Mouse (Mus musculus) midbrain, embryonic 12.5 days (tissue): ENCODE data around the gene Tbc1d8b. TPM values are rescaled to one million over a fixed set of nuclear protein-coding genes. Genes with fewer than 3 reads are reported as not detected.
"Not testable (repeated sequence)": the region's sequence is repeated elsewhere in the genome, so short reads cannot be mapped to it uniquely, and the experiment has no call there.

Experiments
- ATAC-seq: fragments of 200-750 bp; cut with Nextera tagmentation; 2 replicates; pipeline ENCODE4 v1.8.0; 2017; ENCODE audit warnings: low read depth, moderate TSS enrichment, moderate library complexity; ENCODE audit not compliant: low FRiP score
- H3K27ac ChIP-seq: fragments of 300-500 bp; sonication (generic); replicated peaks from 2 replicates; pipeline ENCODE4 v1.5.1; 2016; ENCODE audit warnings: mild to moderate bottlenecking
- H3K27me3 ChIP-seq: fragments of 300-500 bp; sonication (generic); 2 replicates; pipeline ENCODE4 v1.6.1; 2016; ENCODE audit warnings: mild to moderate bottlenecking
- H3K36me3 ChIP-seq: fragments of 300-500 bp; sonication (generic); 2 replicates; pipeline ENCODE4 v1.6.1; 2016
- H3K4me1 ChIP-seq: fragments of 300-500 bp; sonication (generic); 2 replicates; pipeline ENCODE4 v1.6.1; 2016
- H3K4me2 ChIP-seq: fragments of 300-500 bp; sonication (generic); replicated peaks from 2 replicates; pipeline ENCODE4 v1.6.1; 2016; ENCODE audit warnings: mild to moderate bottlenecking, moderate library complexity
- H3K4me3 ChIP-seq: fragments of 300-500 bp; sonication (generic); 2 replicates; pipeline ENCODE4 v1.5.1; 2016; ENCODE audit warnings: mild to moderate bottlenecking
- H3K9ac ChIP-seq: fragments of 300-500 bp; sonication (generic); replicated peaks from 2 replicates; pipeline ENCODE4 v1.6.1; 2016; ENCODE audit warnings: mild to moderate bottlenecking, moderate library complexity
- H3K9me3 ChIP-seq: fragments of 300-500 bp; sonication (generic); 2 replicates; pipeline ENCODE4 v1.6.1; 2016; ENCODE audit warnings: mild to moderate bottlenecking
- WGBS: fragments of 180-500 bp; shearing (Covaris S2); methylation state at CpG from one replicate; pipeline ENCODE4 v1.1.7; 2016; 5-methylcytosine and 5-hydroxymethylcytosine counted together
- polyA plus RNA-seq: library from polyadenylated mRNA; unstranded; fragments of >200 nt; fragmentation: Nextera tagmentation; extraction: Ambion mirVana; gene quantifications from 2 replicates; pipeline ENCODE4 v1.2.1, GENCODE M21; 2016

Tbc1d8b gene
- polyA plus RNA-seq, 1 experiment from 2014 or later, result 1.6 TPM

DNA sequence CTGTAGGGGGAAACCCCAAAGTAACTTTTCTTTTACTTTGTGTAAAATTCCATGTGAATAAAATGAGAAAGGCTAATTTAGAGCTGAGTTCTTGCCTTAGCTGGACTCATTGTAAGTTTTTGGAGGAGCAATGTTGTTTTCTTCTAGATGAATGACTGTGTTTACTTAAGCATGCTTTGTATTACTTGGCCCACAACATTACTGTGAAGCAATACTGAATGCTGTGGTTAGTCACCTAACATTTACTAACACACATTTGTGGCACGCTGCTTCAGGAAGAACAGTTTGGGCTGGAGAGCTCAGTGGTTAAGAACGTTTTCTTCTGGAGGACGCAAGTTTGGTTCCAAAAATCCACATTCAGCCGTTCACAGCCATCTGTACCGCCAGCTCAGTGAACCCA is 52.3 kb downstream of the Tbc1d8b start:
- Histone ChIP-seq H3K4me2 (no peak overlapping the region), H3K9me3 (no peaks in the 10 kb centered on the region), H3K27me3 (no peaks in the 10 kb centered on the region), H3K36me3 (no peaks in the 10 kb centered on the region), H3K27ac (no peak overlapping the region), H3K4me3 (no peak overlapping the region), H3K9ac (no peak overlapping the region), H3K4me1 (no peaks in the 10 kb centered on the region)
- 86% methylated on average over 5 of the region's 5 CpGs for WGBS
- no peak for ATAC-seq

DNA sequence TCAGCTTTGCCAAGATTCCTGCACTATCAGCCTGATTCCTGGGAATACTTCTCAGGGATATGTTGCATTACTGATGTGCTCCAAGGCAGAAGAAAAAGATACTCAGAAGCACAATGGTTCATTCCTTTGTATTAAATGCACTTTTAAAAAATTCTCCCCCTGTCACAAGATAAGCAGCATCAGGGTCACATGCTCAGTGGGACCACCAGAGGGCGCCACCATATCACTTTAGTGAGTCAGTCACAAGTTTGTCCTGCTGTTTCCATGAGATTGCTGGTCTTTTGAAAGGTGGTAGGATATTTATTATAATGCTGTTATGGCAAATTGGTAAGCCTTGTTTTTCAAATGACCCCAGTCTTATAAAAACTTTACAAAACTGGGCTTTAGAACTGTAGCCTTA is 67.1 kb downstream of the Tbc1d8b start:
- Histone ChIP-seq H3K9ac (no peak overlapping the region), H3K4me3 (no peak overlapping the region), H3K36me3 (no peaks in the 10 kb centered on the region), H3K27ac (no peak overlapping the region), H3K4me2 (no peak overlapping the region), H3K4me1 (no peaks in the 10 kb centered on the region), H3K9me3 (peaks cover 5% of the 10 kb centered on the region; the same call in 1 of the 2 replicates), H3K27me3 (no peaks in the 10 kb centered on the region)
- WGBS, result 0% methylated on average over 1 of the region's 1 CpGs
- no peak for ATAC-seq

DNA sequence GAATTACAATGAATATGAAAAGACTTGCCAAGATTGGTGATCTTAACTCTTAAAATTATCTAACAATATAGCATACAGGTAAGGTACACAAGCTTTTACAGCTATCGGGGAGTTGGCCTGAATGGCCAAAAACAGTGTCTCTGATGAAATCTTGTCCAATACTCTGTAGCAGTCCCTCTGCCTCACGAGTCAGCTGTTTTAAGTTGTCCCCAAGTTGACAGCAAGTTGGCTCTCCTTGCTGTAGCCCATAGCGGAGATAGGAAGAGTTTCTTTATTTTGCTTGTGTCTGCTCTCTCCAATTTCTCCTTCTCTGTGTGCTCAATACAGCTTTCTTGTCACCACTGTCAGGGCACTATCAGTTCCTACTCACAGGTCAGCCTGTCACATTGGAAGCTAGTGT is 73.8 kb downstream of the Tbc1d8b start:
- not testable (repeated sequence) for H3K27ac ChIP-seq, H3K4me2 ChIP-seq, ATAC-seq, H3K36me3 ChIP-seq, H3K4me1 ChIP-seq, H3K4me3 ChIP-seq, H3K9ac ChIP-seq, H3K27me3 ChIP-seq, H3K9me3 ChIP-seq
- 77% methylated on average over 3 of the region's 3 CpGs for WGBS

DNA sequence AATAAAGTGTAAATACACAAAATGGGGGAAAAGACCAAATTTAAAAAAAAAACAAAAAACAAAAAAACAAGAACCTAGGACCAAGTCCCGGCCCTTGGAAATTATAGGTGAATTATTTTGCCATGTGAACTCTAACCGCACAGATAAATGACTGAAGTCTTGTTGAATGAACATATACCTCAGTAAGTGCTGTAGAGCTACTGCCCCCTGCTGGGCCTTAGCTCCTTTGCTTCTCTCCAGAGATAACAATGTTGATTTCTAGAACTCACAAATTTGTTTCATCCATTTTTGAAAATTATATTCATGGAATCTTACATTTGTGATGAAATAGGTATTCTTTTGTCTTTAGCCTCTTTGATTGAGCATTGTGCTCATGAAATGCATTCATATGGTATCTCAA is 77.8 kb downstream of the Tbc1d8b start:
- H3K4me3 ChIP-seq, result no peak overlapping the region
- WGBS, result 78% methylated on average over 2 of the region's 2 CpGs
- H3K9ac ChIP-seq, result no peak overlapping the region
- no peak overlapping the region for H3K27ac ChIP-seq
- no peak for ATAC-seq
- H3K4me2 ChIP-seq, result no peak overlapping the region
- no peaks in the 10 kb centered on the region for H3K9me3 ChIP-seq
- no peaks in the 10 kb centered on the region for H3K27me3 ChIP-seq
- H3K4me1 ChIP-seq, result no peaks in the 10 kb centered on the region
- H3K36me3 ChIP-seq, result no peaks in the 10 kb centered on the region

DNA sequence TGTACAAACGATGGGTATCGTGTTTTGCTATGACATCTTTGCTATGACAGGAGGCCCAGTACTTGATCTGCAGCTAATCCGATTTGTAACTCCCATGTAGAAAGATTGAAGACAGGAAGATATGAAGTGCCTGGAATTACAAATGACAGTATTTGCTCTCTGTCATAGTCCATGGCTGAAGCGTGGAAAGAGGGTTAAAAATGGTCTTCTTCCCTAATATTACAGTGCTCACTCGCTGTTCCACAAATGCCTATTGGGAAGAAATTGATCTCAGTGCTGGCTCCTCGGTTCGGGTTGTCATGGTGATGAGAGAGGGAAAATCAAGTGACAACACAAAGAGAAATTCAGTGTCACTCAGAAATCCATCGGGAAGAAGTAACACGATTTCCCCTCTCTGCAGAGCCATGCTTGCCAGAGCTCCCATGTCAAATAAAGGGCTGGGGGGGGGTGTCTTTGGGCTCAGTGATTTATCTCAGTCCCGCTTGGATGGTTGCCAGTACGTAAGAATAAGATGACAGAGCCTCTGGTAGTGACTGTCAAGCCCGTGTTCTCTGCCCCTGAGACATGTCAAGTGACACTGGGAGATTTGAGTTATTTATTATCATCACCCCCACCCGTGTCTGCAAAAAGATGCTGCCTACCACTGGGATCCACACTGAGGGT is 85.3 kb downstream of the Tbc1d8b start:
- Histone ChIP-seq H3K9ac (no peak overlapping the region), H3K36me3 (no peaks in the 10 kb centered on the region), H3K4me3 (no peak overlapping the region), H3K27me3 (peaks cover 20% of the 10 kb centered on the region), H3K9me3 (no peaks in the 10 kb centered on the region), H3K4me1 (no peaks in the 10 kb centered on the region), H3K4me2 (no peak overlapping the region), H3K27ac (no peak overlapping the region)
- no peak for ATAC-seq
- 73% methylated on average over 13 of the region's 13 CpGs for whole genome bisulfite sequencing

DNA sequence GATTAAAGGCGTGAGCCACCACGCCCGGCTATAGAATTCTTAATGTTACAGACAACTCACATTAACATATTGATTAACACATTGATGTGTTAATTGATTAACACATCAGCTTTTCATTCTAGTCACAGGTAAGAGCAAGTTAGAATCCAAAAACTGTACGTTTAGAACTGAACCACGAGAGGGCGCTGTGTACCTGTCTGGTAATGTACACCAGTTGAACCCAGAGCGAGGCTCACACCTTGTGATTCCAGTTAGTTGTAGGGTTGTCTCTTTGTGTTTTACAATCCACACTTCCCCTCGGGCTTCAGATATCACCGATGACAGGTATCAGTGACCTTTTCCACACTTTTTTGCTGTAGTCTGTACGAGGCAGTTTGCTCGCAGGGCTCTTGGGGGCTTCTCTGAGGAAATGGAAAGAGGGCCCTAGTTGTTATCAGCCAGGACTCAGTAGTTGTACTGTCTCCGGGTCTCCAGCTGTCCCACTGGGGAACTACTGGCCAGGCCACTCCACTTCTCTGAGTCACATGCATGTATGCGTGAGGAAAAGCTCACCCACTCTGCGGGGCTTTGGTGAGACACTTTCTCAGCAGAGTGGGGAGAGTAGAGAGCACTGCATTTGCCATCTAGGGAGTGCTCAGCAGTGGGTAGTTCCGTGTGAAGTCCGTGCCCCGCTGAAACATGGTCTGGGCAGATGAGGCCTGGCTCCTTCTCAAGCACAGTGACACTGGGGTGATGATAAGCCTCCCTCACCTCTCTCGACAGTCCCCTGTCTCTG is 89.7 kb downstream of the Tbc1d8b start:
- H3K4me1 ChIP-seq, result no peaks in the 10 kb centered on the region
- no peak overlapping the region for H3K4me3 ChIP-seq
- H3K27me3 ChIP-seq, result peaks cover 28% of the 10 kb centered on the region
- no peak overlapping the region for H3K9ac ChIP-seq
- H3K36me3 ChIP-seq, result no peaks in the 10 kb centered on the region
- H3K27ac ChIP-seq, result no peak overlapping the region
- no peak overlapping the region for H3K4me2 ChIP-seq
- no peaks in the 10 kb centered on the region for H3K9me3 ChIP-seq
- peak; percentile 47; the same call in 1 of the 2 replicates for ATAC-seq
- 34% methylated on average over 18 of the region's 18 CpGs for WGBS

DNA sequence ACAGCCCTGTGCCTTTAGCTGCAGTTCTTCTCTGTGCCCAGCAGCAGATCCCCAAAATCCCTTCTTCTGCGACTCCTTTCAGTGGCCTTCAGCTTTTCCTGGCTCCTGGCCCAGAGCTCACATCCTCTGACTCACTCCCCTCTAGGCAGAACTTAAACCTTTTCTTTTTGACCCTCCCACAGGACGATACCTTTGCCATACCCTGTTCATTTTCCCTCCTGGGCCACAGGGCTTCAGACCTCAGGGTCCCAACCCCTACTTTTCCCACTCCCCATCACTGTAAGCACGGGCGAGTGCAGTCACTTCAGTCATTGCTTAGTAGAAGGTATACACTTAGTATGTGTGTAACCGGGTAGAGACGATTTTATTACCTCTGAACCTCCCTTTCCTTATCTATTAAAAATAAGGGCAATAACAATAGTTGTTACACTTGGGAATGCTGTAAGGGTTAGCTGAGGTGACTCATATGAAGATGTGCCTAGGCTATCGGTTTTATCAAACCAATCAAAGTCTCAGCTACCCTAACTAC is 90.4 kb downstream of the Tbc1d8b start:
- Histone ChIP-seq H3K36me3 (no peaks in the 10 kb centered on the region), H3K27me3 (peaks cover 32% of the 10 kb centered on the region), H3K4me2 (no peak overlapping the region), H3K27ac (no peak overlapping the region), H3K9ac (no peak overlapping the region), H3K4me1 (no peaks in the 10 kb centered on the region), H3K9me3 (no peaks in the 10 kb centered on the region), H3K4me3 (no peak overlapping the region)
- ATAC-seq, result no peak
- 77% methylated on average over 7 of the region's 7 CpGs for WGBS

DNA sequence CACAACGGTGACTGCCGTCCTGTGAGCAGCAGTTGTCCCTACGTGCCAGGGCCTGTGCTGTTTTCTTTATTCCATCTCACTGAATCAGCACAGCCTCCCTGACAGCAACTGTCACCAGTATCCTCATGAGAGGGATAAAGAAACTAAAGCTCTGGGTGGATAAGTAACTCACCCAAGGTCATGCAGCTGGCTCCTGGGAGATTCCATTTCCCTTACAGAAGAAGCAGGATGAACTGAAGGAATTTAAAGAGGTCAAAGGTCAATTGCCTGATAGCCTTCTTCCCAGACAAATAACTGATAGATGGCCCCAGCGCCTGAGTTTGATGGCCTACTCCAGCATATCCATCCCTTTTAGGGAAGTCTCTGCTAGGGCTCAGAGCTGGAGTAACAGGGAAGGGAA is 92.6 kb downstream of the Tbc1d8b start:
- no peak for ATAC-seq
- no peaks in the 10 kb centered on the region for H3K36me3 ChIP-seq
- H3K4me1 ChIP-seq, result no peaks in the 10 kb centered on the region
- no peak overlapping the region for H3K27ac ChIP-seq
- H3K4me2 ChIP-seq, result no peak overlapping the region
- H3K9ac ChIP-seq, result no peak overlapping the region
- H3K27me3 ChIP-seq, result peaks cover 46% of the 10 kb centered on the region
- WGBS, result 41% methylated on average over 4 of the region's 4 CpGs
- H3K4me3 ChIP-seq, result no peak overlapping the region
- no peaks in the 10 kb centered on the region for H3K9me3 ChIP-seq

DNA sequence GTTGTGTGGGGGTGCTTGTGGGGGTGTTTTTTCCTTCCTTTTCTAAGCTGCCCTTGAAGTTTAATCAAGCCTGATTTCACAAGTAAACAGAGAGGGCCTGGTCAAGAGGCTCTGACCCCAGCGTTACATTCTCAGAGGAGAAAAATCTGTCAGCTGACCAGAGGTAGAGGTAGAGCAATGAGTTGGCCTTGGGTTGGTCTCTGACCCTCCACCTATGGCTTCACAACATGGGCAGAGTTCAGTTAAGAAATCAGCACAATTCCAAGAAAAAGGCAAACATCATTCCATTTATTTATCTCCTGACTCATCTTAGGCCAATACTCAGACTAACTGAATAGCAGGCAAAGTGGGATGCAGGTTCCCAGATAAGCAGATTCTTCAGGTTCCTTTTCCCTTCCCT is 94.1 kb downstream of the Tbc1d8b start:
- Histone ChIP-seq H3K36me3 (no peaks in the 10 kb centered on the region), H3K9ac (no peak overlapping the region), H3K27ac (no peak overlapping the region), H3K9me3 (no peaks in the 10 kb centered on the region), H3K27me3 (peaks cover 55% of the 10 kb centered on the region), H3K4me1 (peaks cover 7% of the 10 kb centered on the region; the same call in 1 of the 2 replicates), H3K4me3 (no peak overlapping the region), H3K4me2 (no peak overlapping the region)
- 79% methylated on average over 1 of the region's 1 CpGs for WGBS
- no peak for ATAC-seq

DNA sequence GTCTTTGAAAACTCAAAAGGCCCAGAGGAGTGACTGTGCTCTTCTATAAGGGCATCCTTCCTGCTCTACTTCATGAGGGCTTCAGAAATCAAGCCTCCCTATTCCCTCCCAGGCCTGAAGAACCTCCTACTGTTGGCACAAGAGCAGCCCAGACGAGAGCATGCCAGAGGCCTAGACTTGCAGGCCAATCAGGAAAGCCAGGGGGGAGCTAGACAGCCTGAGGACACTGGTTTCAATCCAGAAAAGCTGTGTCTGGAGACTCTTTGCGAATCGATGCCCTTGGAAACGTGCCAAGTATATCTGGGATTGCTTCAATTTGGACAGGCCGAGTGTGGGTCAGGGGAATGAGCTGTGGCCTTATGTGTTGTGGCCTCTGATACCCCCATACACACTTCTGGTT is 94.6 kb downstream of the Tbc1d8b start:
- ATAC-seq, result no peak
- WGBS, result 80% methylated on average over 5 of the region's 5 CpGs
- H3K9me3 ChIP-seq, result no peaks in the 10 kb centered on the region

DNA sequence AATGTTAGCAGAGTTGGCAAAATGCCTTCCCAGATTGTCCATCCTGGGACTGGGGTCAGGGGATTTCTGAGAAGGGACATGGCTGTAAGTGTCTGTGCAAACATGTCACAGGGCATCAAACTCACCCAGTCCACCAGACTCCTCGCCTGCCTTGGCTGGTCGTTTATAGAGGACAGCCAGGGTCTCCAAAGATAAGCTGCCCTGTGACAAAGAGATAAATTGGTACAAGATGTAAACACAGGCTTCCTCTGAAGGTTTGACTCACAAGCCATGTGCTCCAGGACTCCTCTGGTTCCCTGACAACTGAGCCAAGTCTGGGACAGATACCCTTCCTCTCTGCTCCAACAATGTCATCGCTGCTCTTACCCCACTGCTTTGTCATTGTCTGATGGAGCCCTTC is 96.2 kb downstream of the Tbc1d8b start:
- peaks cover 52% of the 10 kb centered on the region for H3K27me3 ChIP-seq
- ATAC-seq, result no peak
- no peak overlapping the region for H3K9ac ChIP-seq
- H3K27ac ChIP-seq, result no peak overlapping the region
- peaks cover 7% of the 10 kb centered on the region; the same call in 1 of the 2 replicates for H3K4me1 ChIP-seq
- H3K4me2 ChIP-seq, result no peak overlapping the region
- no peak overlapping the region for H3K4me3 ChIP-seq
- no peaks in the 10 kb centered on the region for H3K36me3 ChIP-seq
- 71% methylated on average over 3 of the region's 3 CpGs for WGBS
- H3K9me3 ChIP-seq, result no peaks in the 10 kb centered on the region

More for the DNA sequence above, 94.6 kb downstream of the Tbc1d8b start:
- H3K36me3 ChIP-seq, result no peaks in the 10 kb centered on the region
- H3K4me1 ChIP-seq, result peaks cover 7% of the 10 kb centered on the region; the same call in 1 of the 2 replicates
- H3K4me3 ChIP-seq, result no peak overlapping the region
- H3K27me3 ChIP-seq, result peaks cover 54% of the 10 kb centered on the region
- no peak overlapping the region for H3K27ac ChIP-seq
- no peak overlapping the region for H3K9ac ChIP-seq
- H3K4me2 ChIP-seq, result no peak overlapping the region

DNA sequence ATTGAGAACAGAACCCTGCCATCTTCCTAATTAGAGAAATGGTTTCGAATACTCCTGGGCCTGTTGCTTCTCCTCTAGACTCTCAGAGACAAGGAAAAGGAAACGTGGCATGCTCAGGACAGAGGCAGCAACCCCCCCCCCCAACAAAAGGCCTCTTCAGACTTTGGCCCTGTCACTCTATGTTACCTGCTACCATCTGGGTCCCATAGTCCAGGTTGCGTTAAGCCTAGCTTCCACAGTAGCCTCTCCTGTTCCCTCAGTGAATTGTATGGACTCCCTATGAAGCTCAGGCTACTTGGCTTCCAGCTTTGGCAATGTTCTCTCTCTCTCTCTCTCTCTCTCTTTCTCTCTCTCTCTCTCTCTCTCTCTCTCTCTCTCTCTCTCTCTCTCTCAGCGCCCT is 96.8 kb downstream of the Tbc1d8b start:
- Histone ChIP-seq H3K27ac (no peak overlapping the region), H3K9ac (no peak overlapping the region), H3K4me1 (peaks cover 7% of the 10 kb centered on the region; the same call in 1 of the 2 replicates), H3K9me3 (no peaks in the 10 kb centered on the region), H3K4me3 (no peak overlapping the region), H3K36me3 (no peaks in the 10 kb centered on the region), H3K27me3 (peaks cover 49% of the 10 kb centered on the region), H3K4me2 (no peak overlapping the region)
- no peak for ATAC-seq
- 81% methylated on average over 4 of the region's 4 CpGs for WGBS
